ENCODE assay signal across 29 mouse cellular contexts in genomic region chr11:121160636-121161346, GRCm38 (mm10). TPM values are rescaled to one million over a fixed set of nuclear protein-coding genes. Genes with fewer than 3 reads are reported as not detected.
A peak's percentile ranks its signal among the peaks of the same experiment; 100 is the strongest.
DNase-seq lines count a peak whose midpoint lies in the region; ATAC-seq and TF ChIP-seq lines count a peak whose summit lies in the region.
"Had no signal": no experiment of that assay in that cellular context is flagged by ENCODE, and none has a peak within 500 bp of the region (broad histone marks: within the 10 kb centered on the region; RNA-seq: fewer than 3 reads in every experiment).

No protein-coding gene starts in this region.

- H3K27me3 ChIP-seq in forebrain, embryonic 10.5 days (ENCODE audit: poor library complexity, severe bottlenecking) = peaks cover 37% of the 10 kb centered on the region
- peaks cover 12% of the 10 kb centered on the region for H3K27me3 ChIP-seq in forebrain, postnatal 0 days (ENCODE audit: insufficient read depth, low read length)

- H3K36me3 ChIP-seq in forebrain, embryonic 10.5 days (replicated peaks) = no peaks in the 10 kb centered on the region
- H3K36me3 ChIP-seq in forebrain, postnatal 0 days (ENCODE audit: insufficient read depth) = no peaks in the 10 kb centered on the region
- H3K36me3 ChIP-seq: embryonic facial prominence, embryonic 15.5 days; heart, embryonic 13.5 days; hindbrain, embryonic 12.5 days; limb, embryonic 12.5 days had no signal

- no peak for DNase-seq in forebrain, embryonic 10.5 days (ENCODE audit: extremely low spot score, low spot score)
- DNase-seq in forebrain, postnatal 0 days = no peak
- peak; percentile 35 for DNase-seq in left cerebral cortex, postnatal 4 days
- no peak for DNase-seq in left cerebral cortex, adult 8-10 months (ENCODE audit: low spot score in 2 of 2)
- peak; percentile 61 for DNase-seq in gastrocnemius, postnatal 14 days
- DNase-seq in layer of hippocampus, postnatal 14 days (ENCODE audit: low spot score in 2 of 2) = no peak
- no peak for DNase-seq in urinary bladder, adult 2 months (ENCODE audit: low spot score)
- DNase-seq: adrenal gland, postnatal 14 days; heart, adult 2 months; heart, postnatal 14 days; kidney, adult 18-20 months; layer of hippocampus, adult 9-11 months; liver, postnatal 0 days; thymus, adult 18-20 months; thymus, postnatal 36 days had no signal

- intact Hi-C loops in left cerebral cortex, postnatal 4 days (cut with DNase I) = no loop called here
- intact Hi-C loops in gastrocnemius, postnatal 14 days (cut with DNase I; ENCODE audit: low total_unique reads) = no loop called here

- H3K27ac ChIP-seq in forebrain, embryonic 10.5 days = 0 out of 2 replicates have a peak overlapping the region, but pooled peaks have one; percentile 25
- H3K27ac ChIP-seq in forebrain, postnatal 0 days (ENCODE audit: low read depth, low read length) = no peak overlapping the region
- H3K27ac ChIP-seq: embryonic facial prominence, embryonic 15.5 days; heart, adult 2 months; heart, embryonic 13.5 days; hindbrain, embryonic 12.5 days; limb, embryonic 12.5 days had no signal

- no peaks in the 10 kb centered on the region for H3K9me3 ChIP-seq in forebrain, embryonic 10.5 days
- no peaks in the 10 kb centered on the region for H3K9me3 ChIP-seq in forebrain, postnatal 0 days (ENCODE audit: low read length)
- H3K9me3 ChIP-seq: embryonic facial prominence, embryonic 15.5 days; heart, embryonic 13.5 days; hindbrain, embryonic 12.5 days; limb, embryonic 12.5 days had no signal

- H3K4me1 ChIP-seq in forebrain, embryonic 10.5 days = peaks cover 21% of the 10 kb centered on the region
- H3K4me1 ChIP-seq in forebrain, postnatal 0 days (ENCODE audit: insufficient read depth) = no peaks in the 10 kb centered on the region

- H3K9ac ChIP-seq in forebrain, postnatal 0 days = no peak overlapping the region
- H3K9ac ChIP-seq: embryonic facial prominence, embryonic 15.5 days; heart, embryonic 13.5 days; hindbrain, embryonic 12.5 days; limb, embryonic 12.5 days; liver, postnatal 0 days had no signal

- no peak overlapping the region for H3K4me2 ChIP-seq in forebrain, postnatal 0 days (ENCODE audit: low read depth)
- H3K4me2 ChIP-seq: embryonic facial prominence, embryonic 15.5 days; heart, embryonic 13.5 days; hindbrain, embryonic 12.5 days; limb, embryonic 12.5 days; liver, embryonic 11.5 days; midbrain, embryonic 11.5 days had no signal

- no peak for TF ChIP-seq CTCF in forebrain, postnatal 0 days (IDR thresholded peaks at IDR 0.05; ENCODE audit: low read depth)

- H3K4me3 ChIP-seq in forebrain, embryonic 10.5 days = no peak overlapping the region
- H3K4me3 ChIP-seq in forebrain, postnatal 0 days (ENCODE audit: low read depth, low read length) = no peak overlapping the region
- H3K4me3 ChIP-seq: embryonic facial prominence, embryonic 15.5 days; heart, adult 2 months; heart, embryonic 13.5 days; hindbrain, embryonic 12.5 days; limb, embryonic 12.5 days had no signal

- ATAC-seq in forebrain, postnatal 0 days = no peak
- ATAC-seq: forebrain, embryonic 16.5 days; liver, postnatal 0 days; lung, postnatal 0 days had no signal

- 92% methylated on average over 26 of the region's 26 CpGs for WGBS in forebrain, embryonic 10.5 days
- 90% methylated on average over 26 of the region's 26 CpGs for WGBS in forebrain, postnatal 0 days

RNA-seq across cellular contexts. Expression of gene Uts2r, which starts 0.7 kb away (rescaled TPM):
- 0.09 TPM in 1 of 2 replicates, not detected in the other for polyA plus RNA-seq in forebrain, embryonic 10.5 days (2016; fragmentation: Nextera tagmentation; extraction: Ambion mirVana)
- 0.33 and 1.1 TPM in 2 replicates for total RNA-seq in forebrain, postnatal 0 days (2014; rRNA removed)
- polyA plus RNA-seq in forebrain, postnatal 0 days (2015; fragmentation: Nextera tagmentation; extraction: Ambion mirVana) = 0.43 and 0.77 TPM in 2 replicates
- not detected for total RNA-seq in left cerebral cortex, postnatal 4 days (2021)
- total RNA-seq in left cerebral cortex, adult 8-10 months (2022) = under 1 TPM in 3 of 4 experiments, not detected in 1; 0.18 to 0.50 (median 0.37) TPM
- 1 to 10 TPM; 1.6 to 2.1 TPM for total RNA-seq in gastrocnemius, postnatal 14 days (2021)
- under 1 TPM in 1 of 2 experiments, not detected in 1; 0.45 TPM for total RNA-seq in layer of hippocampus, postnatal 14 days (2021)
- not detected in 2 replicates for polyA plus RNA-seq in urinary bladder, adult 2 months (2012; rRNA removed)
- total RNA-seq: adrenal gland, postnatal 14 days; neutrophil, adult 5-6 weeks had no signal
- polyA plus RNA-seq: C2C12; heart, embryonic 13.5 days; large intestine, adult 2 months; liver, embryonic 11.5 days; liver, postnatal 0 days; lung, postnatal 0 days; midbrain, embryonic 11.5 days; small intestine, adult 2 months had no signal

RNA-seq across cellular contexts. Expression of gene Tex19.1, which starts 14.8 kb away (rescaled TPM):
- polyA plus RNA-seq in forebrain, embryonic 10.5 days (2016; fragmentation: Nextera tagmentation; extraction: Ambion mirVana) = not detected in 2 replicates
- total RNA-seq in forebrain, postnatal 0 days (2014; rRNA removed) = not detected in 2 replicates
- not detected in 2 replicates for polyA plus RNA-seq in forebrain, postnatal 0 days (2015; fragmentation: Nextera tagmentation; extraction: Ambion mirVana)
- not detected for total RNA-seq in left cerebral cortex, postnatal 4 days (2021)
- total RNA-seq in left cerebral cortex, adult 8-10 months (2022) = not detected
- not detected for total RNA-seq in gastrocnemius, postnatal 14 days (2021)
- total RNA-seq in layer of hippocampus, postnatal 14 days (2021) = not detected
- 0.06 TPM in 1 of 2 replicates, not detected in the other for polyA plus RNA-seq in urinary bladder, adult 2 months (2012; rRNA removed)
- total RNA-seq: adrenal gland, postnatal 14 days; heart, adult 2 months; heart, postnatal 14 days; midbrain, postnatal 0 days; neutrophil, adult 5-6 weeks had no signal
- polyA plus RNA-seq: forebrain, embryonic 16.5 days; heart, adult 2 months; heart, embryonic 13.5 days; hindbrain, embryonic 12.5 days; large intestine, adult 2 months; limb, embryonic 12.5 days; liver, postnatal 0 days; lung, postnatal 0 days; midbrain, embryonic 11.5 days; midbrain, postnatal 0 days; small intestine, adult 2 months; stomach, embryonic 16.5 days had no signal

RNA-seq across cellular contexts. Expression of gene Tex19.2, which starts 42.3 kb away (rescaled TPM):
- polyA plus RNA-seq in forebrain, embryonic 10.5 days (2016; fragmentation: Nextera tagmentation; extraction: Ambion mirVana) = 0.06 TPM in 1 of 2 replicates, not detected in the other
- total RNA-seq in forebrain, postnatal 0 days (2014; rRNA removed) = not detected in 2 replicates
- polyA plus RNA-seq in forebrain, postnatal 0 days (2015; fragmentation: Nextera tagmentation; extraction: Ambion mirVana) = not detected in 2 replicates
- total RNA-seq in left cerebral cortex, postnatal 4 days (2021) = not detected
- not detected for total RNA-seq in left cerebral cortex, adult 8-10 months (2022)
- total RNA-seq in gastrocnemius, postnatal 14 days (2021) = not detected
- not detected for total RNA-seq in layer of hippocampus, postnatal 14 days (2021)
- 0.04 TPM in 1 of 2 replicates, not detected in the other for polyA plus RNA-seq in urinary bladder, adult 2 months (2012; rRNA removed)
- total RNA-seq: adrenal gland, postnatal 14 days; heart, adult 2 months; heart, postnatal 14 days; midbrain, postnatal 0 days; neutrophil, adult 5-6 weeks had no signal
- polyA plus RNA-seq: embryonic facial prominence, embryonic 15.5 days; forebrain, embryonic 16.5 days; heart, adult 2 months; heart, embryonic 13.5 days; hindbrain, embryonic 12.5 days; large intestine, adult 2 months; limb, embryonic 12.5 days; liver, embryonic 11.5 days; liver, postnatal 0 days; lung, postnatal 0 days; midbrain, embryonic 11.5 days; midbrain, postnatal 0 days; small intestine, adult 2 months; stomach, embryonic 16.5 days had no signal

RNA-seq across cellular contexts. Expression of gene Hexdc, which starts 43.4 kb away (rescaled TPM):
- polyA plus RNA-seq in forebrain, embryonic 10.5 days (2016; fragmentation: Nextera tagmentation; extraction: Ambion mirVana) = 5.3 and 6.6 TPM in 2 replicates
- 64.9 and 77.0 TPM in 2 replicates for total RNA-seq in forebrain, postnatal 0 days (2014; rRNA removed)
- polyA plus RNA-seq in forebrain, postnatal 0 days (2015; fragmentation: Nextera tagmentation; extraction: Ambion mirVana) = 19.8 and 24.1 TPM in 2 replicates
- 10 to 100 TPM; 54.9 to 57.3 TPM for total RNA-seq in left cerebral cortex, postnatal 4 days (2021)
- 10 to 100 TPM; 20.8 to 27.9 (median 24.8) TPM for total RNA-seq in left cerebral cortex, adult 8-10 months (2022)
- total RNA-seq in gastrocnemius, postnatal 14 days (2021) = 1 to 10 TPM; 6.0 to 7.7 TPM
- 10 to 100 TPM; 28.3 to 31.3 TPM for total RNA-seq in layer of hippocampus, postnatal 14 days (2021)
- polyA plus RNA-seq in urinary bladder, adult 2 months (2012; rRNA removed) = 18.6 and 27.6 TPM in 2 replicates

RNA-seq across cellular contexts. Expression of gene Ogfod3, which starts 43.7 kb away (rescaled TPM):
- polyA plus RNA-seq in forebrain, embryonic 10.5 days (2016; fragmentation: Nextera tagmentation; extraction: Ambion mirVana) = 23.0 and 25.1 TPM in 2 replicates
- 7.1 and 9.0 TPM in 2 replicates for total RNA-seq in forebrain, postnatal 0 days (2014; rRNA removed)
- 16.8 and 21.4 TPM in 2 replicates for polyA plus RNA-seq in forebrain, postnatal 0 days (2015; fragmentation: Nextera tagmentation; extraction: Ambion mirVana)
- 1 to 10 TPM; 7.7 to 8.0 TPM for total RNA-seq in left cerebral cortex, postnatal 4 days (2021)
- 10 to 100 TPM in 1 of 4 experiments, 1 to 10 TPM in 3; 7.5 to 10.2 (median 9.5) TPM for total RNA-seq in left cerebral cortex, adult 8-10 months (2022)
- 10 to 100 TPM; 10.0 to 12.0 TPM for total RNA-seq in gastrocnemius, postnatal 14 days (2021)
- total RNA-seq in layer of hippocampus, postnatal 14 days (2021) = 1 to 10 TPM; 6.2 to 9.6 TPM
- 7.4 and 9.9 TPM in 2 replicates for polyA plus RNA-seq in urinary bladder, adult 2 months (2012; rRNA removed)

Comparison
In these comparisons a context has a peak if more than half of its experiments do, and no peak if none do; other contexts are left out.
1. DNase-seq: peak in left cerebral cortex, postnatal 4 days (single experiment) and gastrocnemius, postnatal 14 days (single experiment); none in forebrain, embryonic 10.5 days (single experiment), forebrain, postnatal 0 days (single experiment), left cerebral cortex, adult 8-10 months (0 of 2), layer of hippocampus, postnatal 14 days (0 of 2) and urinary bladder, adult 2 months (single experiment).